Comparison of ENCODE assay signal across 12 mouse cellular contexts in the genomic region with DNA sequence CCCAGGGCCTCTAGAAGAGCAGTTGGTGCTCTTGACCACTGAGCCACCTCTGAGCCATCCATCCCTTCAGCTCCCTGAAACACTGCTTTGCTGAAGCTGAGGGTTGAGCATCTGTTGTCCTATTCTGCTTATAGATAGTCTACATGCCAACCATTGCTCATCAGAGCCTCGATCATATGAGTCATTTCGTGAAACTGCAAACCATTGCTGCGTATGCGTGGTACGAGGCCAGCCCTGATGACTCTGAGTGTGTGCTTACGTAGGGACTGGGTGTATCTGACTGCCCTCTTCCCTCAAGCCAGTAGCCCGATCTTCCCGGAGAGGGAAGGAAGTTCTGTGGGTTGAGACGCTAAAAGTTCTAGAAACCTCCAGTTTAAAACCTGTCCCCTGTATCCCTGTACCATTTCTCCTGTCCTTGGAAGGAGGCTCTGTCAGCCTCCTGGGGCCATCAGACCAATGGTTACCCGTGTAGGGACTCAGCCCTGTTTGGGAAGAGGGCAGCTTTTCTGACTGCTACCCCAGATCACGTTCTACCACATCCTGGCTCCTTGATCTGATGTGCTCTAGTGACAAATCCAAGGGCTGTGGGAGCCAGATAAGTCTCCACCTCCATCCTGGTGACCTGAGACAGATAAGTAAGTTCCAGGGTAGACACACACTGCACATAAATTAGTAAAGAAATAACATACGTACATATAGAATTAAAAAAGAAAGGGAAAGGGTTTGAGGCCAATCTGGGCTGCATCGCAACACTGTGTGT. TPM values are rescaled to one million over a fixed set of nuclear protein-coding genes. Genes with fewer than 3 reads are reported as not detected.
DNase-seq lines count a peak whose midpoint lies in the region; ATAC-seq and TF ChIP-seq lines count a peak whose summit lies in the region.
"Had no signal": no experiment of that assay in that cellular context is flagged by ENCODE, and none has a peak within 500 bp of the region (broad histone marks: within the 10 kb centered on the region; RNA-seq: fewer than 3 reads in every experiment).

No protein-coding gene starts in this region.

- H3K4me2 ChIP-seq in forebrain, embryonic 16.5 days (ENCODE audit: low read length): no peak overlapping the region
- H3K4me2 ChIP-seq: heart, embryonic 15.5 days; lung, embryonic 15.5 days had no signal

- H3K36me3 ChIP-seq in C2C12 (ENCODE audit: control insufficient read depth, insufficient read depth): no peaks in the 10 kb centered on the region
- no peaks in the 10 kb centered on the region for H3K36me3 ChIP-seq in forebrain, embryonic 16.5 days (ENCODE audit: control insufficient read depth, insufficient read depth)
- H3K36me3 ChIP-seq: heart, embryonic 15.5 days; lung, embryonic 15.5 days had no signal

- H3K79me2 ChIP-seq in C2C12 (ENCODE audit: control insufficient read depth, insufficient read depth): peaks cover 32% of the 10 kb centered on the region

- no peak overlapping the region for H3K27ac ChIP-seq in forebrain, embryonic 16.5 days (ENCODE audit: low read length)
- H3K27ac ChIP-seq: heart, embryonic 15.5 days; lung, embryonic 15.5 days had no signal

- H3K27me3 ChIP-seq in C2C12 (ENCODE audit: control insufficient read depth, insufficient read depth, insufficient read length): no peaks in the 10 kb centered on the region
- no peaks in the 10 kb centered on the region for H3K27me3 ChIP-seq in forebrain, embryonic 16.5 days (replicated peaks; ENCODE audit: control insufficient read depth, insufficient read depth, low read length)
- H3K27me3 ChIP-seq: heart, embryonic 15.5 days; lung, embryonic 15.5 days had no signal

- H3ac ChIP-seq in C2C12 (ENCODE audit: control insufficient read depth, insufficient read length, low read depth): peak overlapping the region; percentile 37

- 91% methylated on average over 13 of the region's 13 CpGs for WGBS in forebrain, embryonic 16.5 days

- H3K79me3 ChIP-seq in C2C12 (ENCODE audit: low read depth): peaks cover 4% of the 10 kb centered on the region

- no peak for TF ChIP-seq CTCF in C2C12 (IDR thresholded peaks at IDR 0.05; ENCODE audit: control insufficient read depth, insufficient read depth, insufficient read length)

- no peak overlapping the region for H3K9ac ChIP-seq in forebrain, embryonic 16.5 days (replicated peaks; ENCODE audit: low read depth, low read length)
- H3K9ac ChIP-seq: heart, embryonic 15.5 days; lung, embryonic 15.5 days had no signal

- peak; percentile 41 for ATAC-seq in granulocyte monocyte progenitor cell, adult 5-6 weeks (replicated peaks; ENCODE audit: poor library complexity, severe bottlenecking)
- ATAC-seq in megakaryocyte, adult 5-6 weeks (ENCODE audit: poor library complexity, severe bottlenecking): peak; percentile 65
- no peak for ATAC-seq in forebrain, embryonic 16.5 days

- no peak overlapping the region for H3K4me3 ChIP-seq in C2C12 (ENCODE audit: insufficient read depth, poor library complexity, severe bottlenecking)
- H3K4me3 ChIP-seq in forebrain, embryonic 16.5 days (replicated peaks; ENCODE audit: low read length): no peak overlapping the region
- H3K4me3 ChIP-seq: heart, embryonic 15.5 days; lung, embryonic 15.5 days had no signal

- peak; percentile 58 for DNase-seq in MEL-GATA-1-ER (ENCODE audit: extremely low read depth, low read depth)
- no peak for DNase-seq in embryo, embryonic 9.5 days (ENCODE audit: extremely low spot score)
- DNase-seq in kidney, postnatal 4 days: no peak
- no peak for DNase-seq in layer of hippocampus, postnatal 36 days
- DNase-seq: gastrocnemius, postnatal 14 days; kidney, postnatal 10 days had no signal

- no peaks in the 10 kb centered on the region for H3K9me3 ChIP-seq in forebrain, embryonic 16.5 days (ENCODE audit: control insufficient read depth, low read length)
- H3K9me3 ChIP-seq: heart, embryonic 15.5 days; lung, embryonic 15.5 days had no signal

- no peaks in the 10 kb centered on the region for H3K4me1 ChIP-seq in forebrain, embryonic 16.5 days (replicated peaks; ENCODE audit: control insufficient read depth, insufficient read depth, low read length)

TF ChIP-seq in C2C12, 6 proteins besides CTCF, POLR2A, EP300 and RAD21:
- TF ChIP-seq MYOG (IDR thresholded peaks at IDR 0.05; ENCODE audit: control insufficient read depth, extremely low read depth, insufficient read length): no peak
- peak; percentile 30 for TF ChIP-seq FOSL1 (IDR thresholded peaks at IDR 0.05; ENCODE audit: insufficient read depth, low read length, poor library complexity, severe bottlenecking)
- TF ChIP-seq MYOD1 (IDR thresholded peaks at IDR 0.05; ENCODE audit: control insufficient read depth, insufficient read length, low read depth): peak; percentile 55
- peak; percentile 16 for TF ChIP-seq CEBPB (IDR thresholded peaks at IDR 0.05; ENCODE audit: low read depth)
- TF ChIP-seq MAX (IDR thresholded peaks at IDR 0.05): peak; percentile 75

RNA-seq across cellular contexts. Expression of gene Anxa11, which starts 20.0 kb away (rescaled TPM):
- 33.3 TPM for polyA plus RNA-seq in C2C12 (2012; fragmentation: generic; extraction: Trizol)
- 39.6 and 41.1 TPM in 2 replicates for total RNA-seq in granulocyte monocyte progenitor cell, adult 5-6 weeks (2014; fragmentation: Nextera tagmentation)
- total RNA-seq in granulocyte monocyte progenitor cell, adult 5-6 weeks (2017): 7.2 and 9.7 TPM in 2 replicates
- 91.2 and 103 TPM in 2 replicates for total RNA-seq in megakaryocyte, adult 5-6 weeks (2015)
- total RNA-seq in megakaryocyte, adult 5-6 weeks (2017): 21.2 and 38.7 TPM in 2 replicates
- 2.0 and 2.6 TPM in 2 replicates for polyA plus RNA-seq in forebrain, embryonic 16.5 days (2015; fragmentation: Nextera tagmentation; extraction: Ambion mirVana)
- 10 to 100 TPM; 70.0 to 81.0 TPM for total RNA-seq in layer of hippocampus, postnatal 36 days (2021)

RNA-seq across cellular contexts. Expression of gene Plac9a, which starts 40.9 kb away (rescaled TPM):
- polyA plus RNA-seq in C2C12 (2012; fragmentation: generic; extraction: Trizol): 0.30 TPM
- not detected in 2 replicates for total RNA-seq in granulocyte monocyte progenitor cell, adult 5-6 weeks (2014; fragmentation: Nextera tagmentation)
- total RNA-seq in granulocyte monocyte progenitor cell, adult 5-6 weeks (2017): not detected in 2 replicates
- not detected in 2 replicates for total RNA-seq in megakaryocyte, adult 5-6 weeks (2015)
- total RNA-seq in megakaryocyte, adult 5-6 weeks (2017): not detected in 2 replicates
- not detected in 2 replicates for polyA plus RNA-seq in forebrain, embryonic 16.5 days (2015; fragmentation: Nextera tagmentation; extraction: Ambion mirVana)
- total RNA-seq in layer of hippocampus, postnatal 36 days (2021): not detected
- polyA plus RNA-seq: heart, embryonic 15.5 days had no signal
